Mouse (Mus musculus) CH12.LX (cell line): ENCODE results near the gene Olfr768. TPM values are rescaled to one million over a fixed set of nuclear protein-coding genes. Genes with fewer than 3 reads are reported as not detected.

Source experiments
- DNase-seq: peaks from one replicate; pipeline ENCODE4 v3.0.0-alpha.2; 2013; ENCODE audit errors: extremely low read depth
- H3K27ac ChIP-seq: 2 replicates; pipeline ENCODE4 v1.5.1; 2012; ENCODE audit warnings: low read depth, mild to moderate bottlenecking, control low read depth, moderate library complexity; ENCODE audit not compliant: insufficient read depth
- H3K27me3 ChIP-seq: replicated peaks from 2 replicates; pipeline ENCODE3; 2012; ENCODE audit warnings: inconsistent platforms
- H3K36me3 ChIP-seq, 2 experiments: replicated peaks in 1 of 2; 2 replicates each; pipeline versions ENCODE3 to v1.6.1; 2012; ENCODE audit warnings: inconsistent platforms in 1 of 2, low read length in 1 of 2, mild to moderate bottlenecking in 1 of 2, mixed read lengths in 1 of 2, moderate library complexity in 1 of 2; ENCODE audit not compliant: control insufficient read depth in 1 of 2, insufficient read depth in 1 of 2
- H3K4me1 ChIP-seq, 2 experiments: 2 replicates each; pipeline ENCODE4 v1.6.1; 2012; ENCODE audit warnings: inconsistent platforms in 1 of 2, moderate library complexity in 1 of 2; ENCODE audit not compliant: insufficient read depth in 2 of 2, control insufficient read depth in 1 of 2
- H3K4me2 ChIP-seq: 2 replicates; pipeline ENCODE4 v1.6.1; 2012; ENCODE audit warnings: low read depth, mild to moderate bottlenecking, control low read depth; ENCODE audit not compliant: poor library complexity, insufficient read depth, severe bottlenecking
- H3K4me3 ChIP-seq, 3 experiments: fragments of 150-350 bp in 1 of 3; sonication (generic) in 1 of 3; replicated peaks in 1 of 3; 2 replicates each; pipeline versions ENCODE3 to v1.5.1; 2011 to 2012; ENCODE audit warnings: low read depth in 2 of 3, low read length in 2 of 3, mild to moderate bottlenecking in 2 of 3, moderate library complexity in 2 of 3, control low read depth in 1 of 3, improper control_type of control experiment in 1 of 3, inconsistent platforms in 1 of 3, mixed read lengths in 1 of 3; ENCODE audit not compliant: poor library complexity in 1 of 3
- H3K79me2 ChIP-seq: replicated peaks from 2 replicates; pipeline ENCODE4 v1.6.1; 2012; ENCODE audit warnings: mild to moderate bottlenecking, moderate library complexity; ENCODE audit not compliant: control insufficient read depth, poor library complexity, insufficient read depth, severe bottlenecking; ENCODE audit errors: extremely low read depth
- H3K9ac ChIP-seq: 2 replicates; pipeline ENCODE4 v1.6.1; 2012; ENCODE audit warnings: low read depth, mild to moderate bottlenecking, control low read depth, moderate library complexity; ENCODE audit not compliant: insufficient read depth
- H3K9me3 ChIP-seq: replicated peaks from 2 replicates; pipeline ENCODE3; 2012; ENCODE audit warnings: low read length, inconsistent platforms, mixed read lengths
- CHD2 ChIP-seq: IDR thresholded peaks from 2 replicates; pipeline ENCODE4 v1.6.1; 2011; ENCODE audit warnings: low read length, improper control_type of control experiment
- CTCF ChIP-seq, 2 experiments: IDR thresholded peaks in 1 of 2; conservative IDR thresholded peaks in 1 of 2; 2 replicates each; pipeline ENCODE4 v1.5.1; 2011 to 2012; ENCODE audit warnings: low read depth in 2 of 2, low read length in 2 of 2, improper control_type of control experiment in 1 of 2, inconsistent platforms in 1 of 2, mild to moderate bottlenecking in 1 of 2, moderate library complexity in 1 of 2
- ELF1 ChIP-seq: IDR thresholded peaks from 2 replicates; pipeline ENCODE4 v1.6.1; 2014; ENCODE audit warnings: low read depth, mild to moderate bottlenecking, inconsistent platforms, low read length, improper control_type of control experiment
- EP300 ChIP-seq: IDR thresholded peaks from 2 replicates; pipeline ENCODE4 v1.6.1; 2011; ENCODE audit warnings: low read length, improper control_type of control experiment
- ETS1 ChIP-seq: conservative IDR thresholded peaks from 2 replicates; pipeline ENCODE4 v1.6.1; 2012; ENCODE audit warnings: low read depth, mild to moderate bottlenecking, inconsistent platforms, low read length, improper control_type of control experiment, moderate library complexity
- JUN ChIP-seq: IDR thresholded peaks from 2 replicates; pipeline ENCODE4 v1.6.1; 2011; ENCODE audit warnings: low read depth, mild to moderate bottlenecking, low read length, improper control_type of control experiment, moderate library complexity; ENCODE audit not compliant: insufficient read depth
- JUND ChIP-seq: conservative IDR thresholded peaks from 2 replicates; pipeline ENCODE4 v1.6.1; 2011; ENCODE audit warnings: low read depth, low read length, improper control_type of control experiment
- KAT2A ChIP-seq: IDR thresholded peaks from 2 replicates; pipeline ENCODE4 v1.6.1; 2012; ENCODE audit warnings: low read length, improper control_type of control experiment, inconsistent platforms; ENCODE audit not compliant: insufficient replicate concordance
- MAFK ChIP-seq: IDR thresholded peaks from 2 replicates; pipeline ENCODE4 v1.6.1; 2011; ENCODE audit warnings: low read length, improper control_type of control experiment; ENCODE audit not compliant: insufficient replicate concordance
- MAX ChIP-seq: IDR thresholded peaks from 2 replicates; pipeline ENCODE4 v1.6.1; 2011; ENCODE audit warnings: low read length, improper control_type of control experiment
- MXI1 ChIP-seq: IDR thresholded peaks from 2 replicates; pipeline ENCODE4 v1.6.1; 2011; ENCODE audit warnings: mild to moderate bottlenecking, low read depth, low read length, improper control_type of control experiment
- MYC ChIP-seq: IDR thresholded peaks from 2 replicates; pipeline ENCODE4 v1.6.1; 2011; ENCODE audit warnings: low read depth, mild to moderate bottlenecking, improper control_type of control experiment, low read length
- NELFE ChIP-seq: IDR thresholded peaks from 2 replicates; pipeline ENCODE4 v1.6.1; 2011; ENCODE audit warnings: low read depth, low read length, improper control_type of control experiment
- NRF1 ChIP-seq: IDR thresholded peaks from 2 replicates; pipeline ENCODE4 v1.6.1; 2014; ENCODE audit warnings: low read depth, mild to moderate bottlenecking, inconsistent platforms, low read length, improper control_type of control experiment, moderate library complexity
- POLR2AphosphoS2 ChIP-seq: IDR thresholded peaks from 2 replicates; pipeline ENCODE4 v1.6.1; 2011; ENCODE audit warnings: low read depth, low read length, improper control_type of control experiment
- RCOR1 ChIP-seq: conservative IDR thresholded peaks from 2 replicates; pipeline ENCODE4 v1.6.1; 2012; ENCODE audit warnings: low read depth, mild to moderate bottlenecking, inconsistent platforms, low read length, improper control_type of control experiment
- SIN3A ChIP-seq: IDR thresholded peaks from 2 replicates; pipeline ENCODE4 v1.6.1; 2012; ENCODE audit warnings: low read length, improper control_type of control experiment, inconsistent platforms
- TCF12 ChIP-seq: IDR thresholded peaks from 2 replicates; pipeline ENCODE4 v1.6.1; 2014; ENCODE audit warnings: low read depth, mild to moderate bottlenecking, inconsistent platforms, low read length, improper control_type of control experiment
- USF1 ChIP-seq: IDR thresholded peaks from 2 replicates; pipeline ENCODE4 v1.6.1; 2014; ENCODE audit warnings: low read depth, mild to moderate bottlenecking, inconsistent platforms, low read length, improper control_type of control experiment
- USF2 ChIP-seq: conservative IDR thresholded peaks from 2 replicates; pipeline ENCODE4 v1.6.1; 2011; ENCODE audit warnings: low read depth, low read length, improper control_type of control experiment
- ZKSCAN1 ChIP-seq: IDR thresholded peaks from 2 replicates; pipeline ENCODE4 v1.6.1; 2012; ENCODE audit warnings: low read depth, inconsistent platforms, low read length, improper control_type of control experiment, borderline replicate concordance
- ZMIZ1 ChIP-seq: IDR thresholded peaks from 2 replicates; pipeline ENCODE4 v1.6.1; 2012; ENCODE audit warnings: low read depth, mild to moderate bottlenecking, inconsistent platforms, low read length, improper control_type of control experiment
- ZNF384 ChIP-seq: IDR thresholded peaks from 2 replicates; pipeline ENCODE4 v1.6.1; 2012; ENCODE audit warnings: low read depth, low read length, improper control_type of control experiment, inconsistent platforms
- dilution Hi-C: fragments of 300-500 bp; cut with MboI; formaldehyde crosslinking; loops from 2 replicates; pipeline ENCODE4 v1.14.3; 2020; ENCODE audit warnings: low sequenced_read_pairs; ENCODE audit not compliant: extremely low pct_unique_long_range_greater_than_20kb, extremely low pct_ligation_motif_present
- in situ Hi-C: fragments of 300-500 bp; cut with MboI; formaldehyde crosslinking; loops from 3 replicates; pipeline ENCODE4 v1.14.3; 2019; ENCODE audit warnings: low sequenced_read_pairs, low pct_ligation_motif_present, low pct_unique_long_range_greater_than_20kb, mixed read lengths
- polyA plus RNA-seq: library from polyadenylated mRNA; unstranded; fragments of >175 nt; gene quantifications from 2 replicates; pipeline ENCODE4 v1.2.1, GENCODE M21; 2012; ENCODE audit warnings: low read depth; ENCODE audit not compliant: insufficient read length
- total RNA-seq, 2 experiments: library from RNA; depleted of rRNA; stranded (reverse); fragments of 300-350 nt in 1 of 2; fragments of >200 nt in 1 of 2; gene quantifications; 2 replicates each; pipeline ENCODE4 v1.2.3; 2012 to 2014

The Olfr768 gene
- total RNA-seq (2012; rRNA removed): not detected in 2 replicates
- not detected in 2 replicates for total RNA-seq (2014; rRNA removed)
- not detected in 2 replicates for polyA plus RNA-seq

DNA sequence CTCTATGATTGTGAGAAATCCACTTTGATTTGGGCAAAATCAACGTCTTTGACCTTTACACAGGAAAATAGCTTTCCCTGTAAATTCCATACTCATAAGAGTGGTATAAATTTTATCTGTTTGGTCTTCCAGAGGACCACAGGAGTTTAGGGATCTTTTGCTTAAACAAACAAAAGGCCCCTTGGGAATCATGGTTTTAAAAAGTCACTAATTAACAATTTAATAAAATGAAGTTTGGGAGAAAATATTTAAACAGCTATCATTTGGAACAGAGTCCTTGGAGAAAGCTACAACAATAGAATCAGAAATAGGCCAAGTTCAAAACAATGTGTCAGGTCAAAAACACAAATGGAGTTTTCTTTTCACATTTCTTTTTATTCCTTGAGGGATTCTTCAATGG lies at the start of gene Olfr768:
Gene Olfr768, minus strand, starts transcription at position 101 of the 400 bp plus-strand sequence.
- no peak within 1 kb of the TSS for H3K27ac ChIP-seq
- no peaks in the 10 kb centered on the region for H3K9me3 ChIP-seq
- no peaks in the 10 kb centered on the region for H3K36me3 ChIP-seq
- H3K79me2 ChIP-seq: no peaks in the 10 kb centered on the region
- no peaks in the 10 kb centered on the region for H3K4me1 ChIP-seq
- no peak within 1 kb of the TSS for H3K9ac ChIP-seq
- dilution Hi-C loops (no loop called here), in situ Hi-C loops (no loop called here)
- no peak within 1 kb of the TSS for H3K4me3 ChIP-seq
- TF ChIP-seq MAFK: no peak
- TF ChIP-seq SIN3A: no peak
- no peak for TF ChIP-seq CTCF (conservative IDR thresholded peaks at IDR 0.05 in 1 of 2, IDR thresholded peaks at IDR 0.05 in 1 of 2; ENCODE audit: low read depth in 2 of 2, low read length in 2 of 2)
- TF ChIP-seq USF2: no peak
- no peak for TF ChIP-seq MXI1
- no peak for TF ChIP-seq JUN
- TF ChIP-seq ELF1: no peak
- no peak for TF ChIP-seq NRF1
- no peak for TF ChIP-seq TCF12
- no peak for TF ChIP-seq MYC
- TF ChIP-seq RCOR1: no peak
- no peak for TF ChIP-seq ETS1
- TF ChIP-seq JUND: no peak
- no peak for TF ChIP-seq NELFE
- TF ChIP-seq ZKSCAN1: no peak
- TF ChIP-seq KAT2A: no peak
- no peak for TF ChIP-seq USF1
- no peak for TF ChIP-seq CHD2
- TF ChIP-seq ZNF384: no peak
- no peak for TF ChIP-seq EP300
- H3K27me3 ChIP-seq: no peaks in the 10 kb centered on the region
- no peak for DNase-seq
- H3K4me2 ChIP-seq: no peak within 1 kb of the TSS

- H3K79me2 ChIP-seq: no peaks in the 10 kb centered on the region
- no peaks in the 10 kb centered on the region for H3K27me3 ChIP-seq
- no peak within 1 kb of the TSS for H3K27ac ChIP-seq
- dilution Hi-C loops (no loop called here), in situ Hi-C loops (no loop called here)
- TF ChIP-seq MAFK (no peak), JUND (no peak), MAX (no peak), ETS1 (no peak), ZMIZ1 (no peak), POLR2AphosphoS2 (no peak), SIN3A (no peak), CHD2 (no peak)
- no peaks in the 10 kb centered on the region for H3K9me3 ChIP-seq
- no peak within 1 kb of the TSS for H3K9ac ChIP-seq
- H3K4me1 ChIP-seq: no peaks in the 10 kb centered on the region
- no peak for DNase-seq
- H3K4me3 ChIP-seq: no peak within 1 kb of the TSS
- no peak within 1 kb of the TSS for H3K4me2 ChIP-seq
- H3K36me3 ChIP-seq: no peaks in the 10 kb centered on the region
Observed at GRCm38 (mm10) chr10:129138898-129139297, 39.7 kb upstream of the Olfr768 start, which contains the start of gene Olfr770. TSS of gene Olfr770 (minus strand) at chr10:129138998.
